Comparison of ENCODE assay signal across 31 mouse cellular contexts in genomic region chr2:30478526-30478925, GRCm38 (mm10). TPM values are rescaled to one million over a fixed set of nuclear protein-coding genes. Genes with fewer than 3 reads are reported as not detected.
"Had no signal": no experiment of that assay in that cellular context is flagged by ENCODE, and none has a peak within 500 bp of the region (broad histone marks: within the 10 kb centered on the region; RNA-seq: fewer than 3 reads in every experiment).

No protein-coding gene starts in this region.

- H3K9me3 ChIP-seq: heart, embryonic 10.5 days; heart, embryonic 12.5 days; heart, embryonic 13.5 days; heart, embryonic 15.5 days; hindbrain, embryonic 10.5 days; hindbrain, embryonic 12.5 days; hindbrain, embryonic 15.5 days; intestine, embryonic 15.5 days; kidney, embryonic 15.5 days had no signal

- H3K9ac ChIP-seq: heart, embryonic 12.5 days; heart, embryonic 13.5 days; heart, embryonic 15.5 days; hindbrain, embryonic 12.5 days; hindbrain, embryonic 15.5 days; intestine, embryonic 15.5 days; kidney, embryonic 15.5 days had no signal

- H3K4me3 ChIP-seq: heart, embryonic 10.5 days; heart, embryonic 12.5 days; heart, embryonic 13.5 days; heart, embryonic 15.5 days; hindbrain, embryonic 10.5 days; hindbrain, embryonic 12.5 days; hindbrain, embryonic 15.5 days; intestine, embryonic 15.5 days; kidney, embryonic 15.5 days; layer of hippocampus, adult 2 months; left cerebral cortex, adult 2 months had no signal

- H3K27me3 ChIP-seq: hindbrain, embryonic 15.5 days; intestine, embryonic 15.5 days; kidney, embryonic 15.5 days had no signal

- H3K36me3 ChIP-seq: heart, embryonic 10.5 days; heart, embryonic 12.5 days; heart, embryonic 13.5 days; heart, embryonic 15.5 days; hindbrain, embryonic 10.5 days; hindbrain, embryonic 12.5 days; hindbrain, embryonic 15.5 days; intestine, embryonic 15.5 days; kidney, embryonic 15.5 days had no signal

- DNase-seq: heart, postnatal 10 days; heart, postnatal 14 days; heart, postnatal 36 days; heart, postnatal 4 days; kidney, adult 11 months; kidney, adult 18-20 months; kidney, adult 8-10 months; kidney, adult 9 months; kidney, postnatal 10 days; kidney, postnatal 14 days; kidney, postnatal 25 days; layer of hippocampus, adult 9-11 months; layer of hippocampus, postnatal 36 days had no signal

- H3K4me2 ChIP-seq: heart, embryonic 11.5 days; heart, embryonic 12.5 days; heart, embryonic 13.5 days; heart, embryonic 15.5 days; hindbrain, embryonic 12.5 days; hindbrain, embryonic 15.5 days; intestine, embryonic 15.5 days; kidney, embryonic 15.5 days had no signal

- ATAC-seq: hindbrain, embryonic 16.5 days; hindbrain, postnatal 0 days; inflammation-experienced regulatory T-cells, adult 6 months; intestine, embryonic 15.5 days; intestine, embryonic 16.5 days; intestine, postnatal 0 days had no signal

- H3K27ac ChIP-seq: heart, embryonic 10.5 days; heart, embryonic 13.5 days; heart, embryonic 15.5 days; hindbrain, embryonic 12.5 days; hindbrain, embryonic 15.5 days; hindbrain, postnatal 0 days; intestine, embryonic 15.5 days; kidney, embryonic 15.5 days; kidney, postnatal 0 days; layer of hippocampus, adult 2 months; left cerebral cortex, adult 2 months had no signal

RNA-seq across cellular contexts. Expression of gene Ier5l, which starts 4.5 kb away (rescaled TPM):
- polyA plus RNA-seq: inflammation-experienced regulatory T-cells, adult 6 months had no signal
